Mouse (Mus musculus) hindbrain, embryonic 12.5 days (tissue): ENCODE results near the gene Ier3. TPM values are rescaled to one million over a fixed set of nuclear protein-coding genes. Genes with fewer than 3 reads are reported as not detected.

Source experiments
- ATAC-seq: fragments of 200-750 bp; cut with Nextera tagmentation; 2 replicates; pipeline ENCODE4 v1.8.0; 2017; ENCODE audit warnings: moderate TSS enrichment; ENCODE audit not compliant: low FRiP score
- H3K27ac ChIP-seq: fragments of 300-500 bp; sonication (generic); 2 replicates; pipeline ENCODE4 v1.5.1; 2016; ENCODE audit warnings: mild to moderate bottlenecking
- H3K27me3 ChIP-seq: fragments of 300-500 bp; sonication (generic); 2 replicates; pipeline ENCODE4 v1.6.1; 2016; ENCODE audit warnings: mild to moderate bottlenecking
- H3K36me3 ChIP-seq: fragments of 300-500 bp; sonication (generic); 2 replicates; pipeline ENCODE4 v1.6.1; 2016; ENCODE audit warnings: mild to moderate bottlenecking
- H3K4me1 ChIP-seq: fragments of 300-500 bp; sonication (generic); 2 replicates; pipeline ENCODE4 v1.6.1; 2016
- H3K4me2 ChIP-seq: fragments of 300-500 bp; sonication (generic); replicated peaks from 2 replicates; pipeline ENCODE4 v1.6.1; 2016; ENCODE audit warnings: mild to moderate bottlenecking
- H3K4me3 ChIP-seq: fragments of 300-500 bp; sonication (generic); 2 replicates; pipeline ENCODE4 v1.5.1; 2016; ENCODE audit warnings: mild to moderate bottlenecking
- H3K9ac ChIP-seq: fragments of 300-500 bp; sonication (generic); 2 replicates; pipeline ENCODE4 v1.6.1; 2016; ENCODE audit warnings: mild to moderate bottlenecking, moderate library complexity
- H3K9me3 ChIP-seq: fragments of 300-500 bp; sonication (generic); replicated peaks from 2 replicates; pipeline ENCODE4 v1.6.1; 2016; ENCODE audit warnings: mild to moderate bottlenecking
- WGBS: fragments of 180-500 bp; shearing (Covaris S2); methylation state at CpG from one replicate; pipeline ENCODE4 v1.1.7; 2016; 5-methylcytosine and 5-hydroxymethylcytosine counted together
- polyA plus RNA-seq: library from polyadenylated mRNA; unstranded; fragments of >200 nt; fragmentation: Nextera tagmentation; extraction: Ambion mirVana; gene quantifications from 2 replicates; pipeline ENCODE4 v1.2.1, GENCODE M21; 2016

Gene Ier3
- polyA plus RNA-seq, 1 experiment from 2014 or later: 5.8 TPM

DNA sequence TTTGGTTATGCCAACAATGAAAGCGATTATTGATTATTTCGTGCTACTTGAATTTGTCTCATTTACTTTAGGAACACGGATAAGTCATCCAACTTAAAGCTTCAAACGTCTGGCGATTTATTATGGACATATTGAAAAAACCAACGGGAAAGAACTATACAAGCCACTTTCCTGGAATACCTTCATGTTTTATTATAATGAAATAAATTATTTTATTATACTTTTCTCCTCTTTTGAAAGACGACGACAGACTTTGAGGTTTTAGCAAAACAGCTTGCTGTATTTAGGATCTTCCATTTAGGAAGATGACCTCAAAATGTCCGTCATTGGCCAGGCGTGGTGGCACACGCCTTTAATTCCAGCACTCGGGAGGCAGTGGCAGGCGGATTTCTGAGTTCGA lies 19.1 kb downstream of the Ier3 start:
- peak overlapping the region; percentile 73; the same call in 1 of the 2 replicates for H3K27ac ChIP-seq
- peak overlapping the region; percentile 58 for H3K4me3 ChIP-seq
- H3K9ac ChIP-seq: no peak overlapping the region
- H3K36me3 ChIP-seq: peaks cover 21% of the 10 kb centered on the region
- ATAC-seq: no peak
- H3K4me2 ChIP-seq: peak overlapping the region; percentile 73
- peaks cover 22% of the 10 kb centered on the region for H3K4me1 ChIP-seq
- H3K27me3 ChIP-seq: no peaks in the 10 kb centered on the region
- no peaks in the 10 kb centered on the region for H3K9me3 ChIP-seq
- WGBS: 57% methylated on average over 14 of the region's 14 CpGs

DNA sequence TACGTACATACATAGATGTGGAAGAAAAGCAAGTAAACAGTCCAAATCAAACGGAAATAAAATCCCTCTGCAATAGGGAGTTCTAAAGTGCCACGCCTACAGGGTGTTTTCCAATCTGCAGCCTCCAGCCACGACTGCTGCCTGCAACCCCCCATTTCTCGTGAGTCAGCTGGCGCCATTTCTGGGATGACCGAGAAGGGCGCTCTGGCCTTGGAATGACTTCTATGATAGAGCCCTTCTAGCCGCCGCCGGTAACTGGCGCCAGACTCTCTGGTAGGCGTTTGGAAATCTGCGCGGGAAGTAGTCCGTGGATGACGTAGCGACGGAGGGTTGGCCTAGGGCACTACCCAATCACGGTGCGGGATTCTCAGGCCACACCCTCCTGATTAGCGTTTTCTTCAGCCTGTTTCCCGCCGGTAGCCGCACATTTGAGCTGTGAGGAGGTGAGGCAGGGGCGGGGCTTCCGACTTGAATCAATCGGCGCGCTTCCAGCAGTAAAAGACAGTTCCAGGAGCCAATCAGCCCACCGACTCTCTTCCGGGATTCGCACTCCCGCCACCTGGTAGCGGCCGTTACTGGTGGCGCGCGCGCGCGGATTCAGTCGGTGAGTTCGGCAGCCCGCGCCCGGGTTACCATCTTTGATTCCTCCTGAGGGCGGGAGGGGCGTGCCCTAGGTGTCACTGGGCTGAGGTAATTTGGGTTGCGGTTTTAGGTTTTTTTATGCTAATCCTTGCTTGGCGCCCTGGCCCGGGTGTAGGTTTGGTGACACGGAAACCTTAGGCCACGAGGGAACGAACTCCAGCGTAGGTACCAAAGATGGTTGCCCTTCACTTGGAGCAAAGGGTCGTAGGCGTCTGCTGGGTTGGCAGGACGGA lies 19.8 kb downstream of the Ier3 start, which contains the start of gene Mdc1:
TSS of gene Mdc1 (plus strand) at position 440 of the 875 bp plus-strand sequence.
- ATAC-seq: peak; percentile 91
- H3K9me3 ChIP-seq: no peaks in the 10 kb centered on the region
- under 1% methylated on average over 59 of the region's 59 CpGs for WGBS

DNA sequence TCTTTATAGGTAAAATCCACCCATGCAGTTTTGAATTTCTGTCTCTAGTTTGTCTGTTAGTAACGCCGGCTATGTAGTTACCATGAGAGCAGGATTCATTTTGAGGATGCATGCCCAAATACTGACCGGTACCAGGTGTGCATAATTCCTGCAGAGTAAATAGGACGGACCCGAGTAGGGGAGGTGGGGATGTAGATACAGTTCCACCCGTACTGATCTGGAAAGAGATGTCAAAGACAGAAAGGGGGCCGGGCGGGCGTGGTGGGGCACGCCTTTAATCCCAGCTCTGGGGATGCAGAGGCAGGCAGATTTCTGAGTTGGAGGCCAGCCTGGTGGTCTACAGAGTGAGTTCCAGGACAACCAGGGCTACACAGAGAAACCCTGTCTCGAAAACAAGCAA lies 20.5 kb downstream of the Ier3 start:
- peak overlapping the region; percentile 73 for H3K4me2 ChIP-seq
- H3K27ac ChIP-seq: peak overlapping the region; percentile 71
- peaks cover 22% of the 10 kb centered on the region for H3K36me3 ChIP-seq
- H3K9ac ChIP-seq: peak overlapping the region; percentile 65
- peaks cover 16% of the 10 kb centered on the region for H3K4me1 ChIP-seq
- ATAC-seq: no peak
- H3K4me3 ChIP-seq: peak overlapping the region; percentile 58
- H3K9me3 ChIP-seq: no peaks in the 10 kb centered on the region
- no peaks in the 10 kb centered on the region for H3K27me3 ChIP-seq
- WGBS: 17% methylated on average over 11 of the region's 11 CpGs

More for the DNA sequence above, 19.8 kb downstream of the Ier3 start, which contains the start of gene Mdc1:
- Histone ChIP-seq H3K27ac (peak within 1 kb of the TSS; percentile 73), H3K9ac (peak within 1 kb of the TSS; percentile 65), H3K36me3 (peaks cover 21% of the 10 kb centered on the region), H3K4me2 (peak within 1 kb of the TSS; percentile 73), H3K27me3 (no peaks in the 10 kb centered on the region), H3K4me1 (peaks cover 16% of the 10 kb centered on the region), H3K4me3 (peak within 1 kb of the TSS; percentile 58)

DNA sequence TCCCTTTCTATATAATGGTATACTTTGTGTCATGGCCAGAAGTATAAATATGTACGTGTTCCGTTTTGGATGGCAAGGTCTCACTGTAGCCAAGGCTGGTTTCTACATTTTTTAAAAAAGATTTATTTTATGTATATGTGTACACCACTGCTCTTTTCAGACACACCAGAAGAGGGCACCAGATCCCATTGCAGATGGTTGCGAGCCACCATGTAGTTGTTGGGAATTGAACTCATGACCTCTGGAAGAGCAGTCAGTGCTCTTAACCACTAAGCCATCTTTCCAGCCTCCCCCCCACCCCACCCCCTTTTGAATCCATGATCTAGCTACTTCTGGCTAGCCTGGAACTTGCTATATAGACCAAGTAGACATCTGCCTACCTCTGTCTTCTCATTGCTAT lies 22.0 kb downstream of the Ier3 start:
- no peak overlapping the region for H3K4me2 ChIP-seq
- peaks cover 37% of the 10 kb centered on the region for H3K36me3 ChIP-seq
- no peak overlapping the region for H3K9ac ChIP-seq
- 98% methylated on average over 3 of the region's 3 CpGs for WGBS
- no peaks in the 10 kb centered on the region for H3K27me3 ChIP-seq
- no peaks in the 10 kb centered on the region for H3K9me3 ChIP-seq
- H3K27ac ChIP-seq: no peak overlapping the region
- no peak overlapping the region for H3K4me3 ChIP-seq
- H3K4me1 ChIP-seq: peaks cover 16% of the 10 kb centered on the region
- ATAC-seq: no peak

DNA sequence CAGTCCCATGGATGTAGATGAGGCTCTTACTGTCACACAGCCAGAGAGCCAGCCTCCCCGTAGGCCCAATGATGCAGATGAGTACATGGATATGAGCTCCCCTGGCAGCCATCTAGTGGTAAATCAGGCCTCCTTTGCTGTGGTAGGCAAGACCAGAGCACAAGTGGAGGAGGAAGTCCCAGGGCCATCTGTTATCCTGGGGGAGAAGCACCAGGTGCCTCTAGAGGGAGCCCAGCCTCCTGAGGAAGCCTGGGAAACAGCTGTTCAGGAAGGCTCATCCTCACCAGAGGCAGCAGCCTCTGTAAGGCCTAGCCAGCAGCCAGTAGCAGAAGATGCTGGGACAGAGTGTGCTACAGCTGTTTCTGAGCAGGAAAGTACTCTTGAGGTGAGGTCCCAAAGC lies 26.6 kb downstream of the Ier3 start:
- Histone ChIP-seq H3K4me1 (no peaks in the 10 kb centered on the region), H3K9ac (no peak overlapping the region), H3K36me3 (peaks cover 81% of the 10 kb centered on the region), H3K27me3 (no peaks in the 10 kb centered on the region), H3K9me3 (no peaks in the 10 kb centered on the region), H3K27ac (no peak overlapping the region), H3K4me3 (no peak overlapping the region), H3K4me2 (no peak overlapping the region)
- ATAC-seq: no peak
- 78% methylated on average over 1 of the region's 1 CpGs for WGBS

DNA sequence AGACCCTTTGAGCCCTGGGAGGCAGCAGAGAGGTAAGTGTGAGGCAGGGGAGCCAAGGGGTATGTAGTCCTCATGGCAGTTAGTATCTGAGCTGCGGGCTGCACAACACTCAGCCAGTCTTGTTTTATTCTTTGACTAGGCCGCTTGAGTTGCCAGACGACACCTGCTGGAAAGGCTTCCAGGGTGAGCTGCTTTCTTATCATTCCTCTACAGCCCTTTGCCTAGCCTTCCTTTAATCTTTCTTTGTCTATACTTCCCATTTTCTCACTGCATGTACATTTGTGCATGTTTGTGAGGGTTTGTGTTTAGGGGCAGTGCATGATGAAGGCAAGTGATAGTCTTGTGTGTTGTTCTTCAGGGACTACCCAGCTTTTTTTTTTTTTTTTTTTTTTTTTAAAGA lies 29.5 kb downstream of the Ier3 start:
- H3K9ac ChIP-seq: no peak overlapping the region; the same call in 1 of the 2 replicates
- WGBS: 89% methylated on average over 3 of the region's 3 CpGs
- H3K4me1 ChIP-seq: no peaks in the 10 kb centered on the region
- H3K9me3 ChIP-seq: no peaks in the 10 kb centered on the region
- H3K36me3 ChIP-seq: peaks cover 90% of the 10 kb centered on the region
- H3K4me2 ChIP-seq: no peak overlapping the region
- ATAC-seq: no peak
- H3K27ac ChIP-seq: no peak overlapping the region
- H3K27me3 ChIP-seq: no peaks in the 10 kb centered on the region
- no peak overlapping the region for H3K4me3 ChIP-seq

DNA sequence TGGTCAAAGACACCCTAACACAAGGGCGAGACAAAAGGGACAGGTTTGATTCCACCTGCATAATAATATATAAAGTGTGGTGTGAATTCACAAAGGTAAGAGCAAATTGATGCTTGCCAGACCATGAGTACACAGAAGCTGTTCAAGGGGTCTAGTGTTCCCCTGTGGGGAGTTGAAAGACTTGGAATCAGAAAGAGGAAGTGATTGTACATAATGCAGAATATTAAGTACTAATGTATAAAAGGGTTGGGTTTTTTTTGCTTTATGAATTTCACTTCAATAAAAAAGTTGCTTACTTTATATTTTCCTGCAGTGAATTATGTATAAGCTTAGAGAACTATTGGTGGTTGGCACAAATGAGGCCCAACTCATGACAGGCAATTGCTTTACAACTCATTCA lies 37.9 kb downstream of the Ier3 start:
- no peak for ATAC-seq
- no peaks in the 10 kb centered on the region for H3K27me3 ChIP-seq
- no peak overlapping the region for H3K4me2 ChIP-seq
- H3K9ac ChIP-seq: no peak overlapping the region
- H3K4me1 ChIP-seq: peaks cover 7% of the 10 kb centered on the region; the same call in 1 of the 2 replicates
- H3K27ac ChIP-seq: no peak overlapping the region
- H3K4me3 ChIP-seq: no peak overlapping the region
- H3K9me3 ChIP-seq: no peaks in the 10 kb centered on the region
- H3K36me3 ChIP-seq: peaks cover 26% of the 10 kb centered on the region
- 100% methylated on average over 1 of the region's 1 CpGs for WGBS

DNA sequence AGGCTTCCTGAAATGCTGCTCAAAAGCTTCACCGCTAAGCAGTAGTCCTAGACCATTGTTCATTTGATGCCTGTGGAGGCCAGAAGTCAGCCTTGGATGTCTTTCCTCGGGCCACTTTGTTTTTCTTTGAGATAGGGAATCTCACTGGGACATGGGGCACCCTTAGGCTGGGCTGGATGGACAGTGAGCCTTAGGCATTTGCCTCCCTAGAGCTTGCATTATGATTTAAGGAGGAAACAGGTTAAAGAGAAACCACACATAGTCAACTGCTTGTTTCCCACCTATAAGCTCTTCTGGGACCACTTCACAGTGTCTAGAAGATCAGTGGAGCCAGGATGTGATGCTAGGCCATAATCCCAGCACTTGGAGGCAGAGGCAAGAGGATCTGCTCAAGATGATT lies 38.4 kb downstream of the Ier3 start:
- H3K27me3 ChIP-seq: no peaks in the 10 kb centered on the region
- H3K27ac ChIP-seq: no peak overlapping the region
- H3K9ac ChIP-seq: no peak overlapping the region
- H3K36me3 ChIP-seq: peaks cover 21% of the 10 kb centered on the region
- no peak for ATAC-seq
- 68% methylated on average over 2 of the region's 2 CpGs for WGBS
- H3K4me3 ChIP-seq: no peak overlapping the region
- H3K4me1 ChIP-seq: peaks cover 11% of the 10 kb centered on the region
- H3K4me2 ChIP-seq: no peak overlapping the region; the same call in 1 of the 2 replicates
- no peaks in the 10 kb centered on the region for H3K9me3 ChIP-seq

DNA sequence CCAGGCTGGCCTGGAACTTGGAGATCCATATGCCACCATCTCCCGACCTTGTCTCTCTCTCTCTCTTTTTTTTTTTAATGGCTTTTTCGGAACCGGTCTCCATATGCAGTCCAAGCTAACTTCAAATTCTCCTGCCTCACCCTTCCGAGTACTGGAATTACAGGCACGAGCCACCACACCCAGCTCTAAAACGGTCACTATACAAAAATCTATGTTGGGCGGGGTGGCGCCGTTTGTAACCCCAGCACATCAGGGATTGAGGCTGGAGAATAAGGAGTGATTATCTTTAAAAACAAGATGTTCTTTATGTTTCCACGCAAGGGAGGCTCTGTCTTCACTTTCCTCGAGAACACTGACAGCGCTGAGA lies 39.3 kb downstream of the Ier3 start:
- H3K27ac ChIP-seq: peak overlapping the region; percentile 94
- peak overlapping the region; percentile 55 for H3K4me2 ChIP-seq
- no peaks in the 10 kb centered on the region for H3K9me3 ChIP-seq
- H3K27me3 ChIP-seq: no peaks in the 10 kb centered on the region
- WGBS: 4% methylated on average over 12 of the region's 12 CpGs
- no peak for ATAC-seq
- H3K36me3 ChIP-seq: peaks cover 17% of the 10 kb centered on the region
- H3K9ac ChIP-seq: peak overlapping the region; percentile 65
- H3K4me1 ChIP-seq: peaks cover 15% of the 10 kb centered on the region
- H3K4me3 ChIP-seq: peak overlapping the region; percentile 65

DNA sequence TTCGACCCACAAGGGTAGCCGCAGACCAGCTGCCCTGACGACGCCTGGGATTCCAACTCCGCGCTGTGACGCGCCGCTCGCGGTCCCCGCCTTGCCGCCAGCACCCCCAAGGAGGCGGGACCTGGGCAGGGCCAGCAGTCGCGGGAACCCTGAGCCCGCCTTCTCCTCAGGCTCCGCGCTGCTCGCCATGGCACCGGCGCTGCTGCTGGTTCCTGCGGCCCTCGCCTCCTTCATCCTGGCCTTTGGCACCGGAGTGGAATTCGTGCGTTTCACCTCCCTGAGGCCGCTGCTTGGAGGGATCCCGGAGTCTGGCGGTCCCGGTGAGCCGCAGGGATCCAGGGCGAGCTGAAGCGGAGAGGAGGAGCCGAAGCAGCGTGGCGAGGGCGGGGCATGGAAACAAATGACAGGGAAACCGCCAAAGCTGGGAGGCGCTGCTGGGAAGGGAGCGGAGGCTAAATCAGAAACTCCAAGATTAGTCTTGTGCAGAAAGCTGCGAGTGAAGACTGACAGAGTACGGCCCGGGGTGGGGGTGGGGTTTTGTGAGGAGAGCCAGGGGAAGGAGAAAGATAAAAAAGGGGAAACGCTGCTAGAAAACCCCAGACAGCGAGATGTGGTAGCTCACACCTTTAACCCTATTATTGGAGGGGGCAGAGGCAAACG lies 39.8 kb downstream of the Ier3 start, which contains the start of gene Nrm:
TSS of gene Nrm (plus strand) at position 121 of the 660 bp plus-strand sequence.
- Histone ChIP-seq H3K4me3 (peak within 1 kb of the TSS; percentile 65), H3K27ac (peak within 1 kb of the TSS; percentile 94), H3K9ac (peak within 1 kb of the TSS; percentile 65), H3K27me3 (no peaks in the 10 kb centered on the region), H3K4me2 (peak within 1 kb of the TSS; percentile 55), H3K4me1 (peaks cover 15% of the 10 kb centered on the region), H3K9me3 (no peaks in the 10 kb centered on the region), H3K36me3 (peaks cover 16% of the 10 kb centered on the region)
- ATAC-seq: peak; percentile 90
- WGBS: under 1% methylated on average over 47 of the region's 47 CpGs

DNA sequence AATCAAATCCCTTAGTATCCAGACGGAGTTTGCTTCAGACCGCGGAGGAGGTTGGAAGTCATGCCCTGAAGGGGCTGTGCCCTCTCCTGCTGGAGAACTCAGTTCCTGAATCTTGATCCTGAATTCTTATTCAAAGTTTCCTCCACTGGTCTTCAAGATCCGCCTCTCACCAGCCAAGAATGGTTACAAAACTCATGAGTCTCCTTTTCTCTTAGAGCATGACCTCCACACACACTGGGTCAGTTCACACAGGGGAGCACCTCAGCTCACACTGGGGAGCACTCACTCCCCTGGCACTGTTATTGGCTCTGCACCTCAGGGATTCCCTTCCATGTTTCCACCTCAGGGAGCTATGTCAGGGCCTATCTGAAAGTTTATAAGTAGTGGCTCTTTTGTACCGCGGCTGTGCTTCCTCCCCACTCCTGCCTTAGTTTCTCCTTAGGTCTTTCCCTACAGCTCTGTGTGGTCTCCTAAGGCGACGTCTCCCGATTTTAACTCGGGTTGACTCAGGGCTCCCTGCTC lies 43.4 kb downstream of the Ier3 start:
- H3K9ac ChIP-seq: peak overlapping the region; percentile 85
- peaks cover 44% of the 10 kb centered on the region for H3K4me1 ChIP-seq
- 17% methylated on average over 10 of the region's 10 CpGs for WGBS
- H3K4me2 ChIP-seq: peak overlapping the region; percentile 99
- no peaks in the 10 kb centered on the region for H3K27me3 ChIP-seq
- H3K27ac ChIP-seq: peak overlapping the region; percentile 94
- no peaks in the 10 kb centered on the region for H3K9me3 ChIP-seq
- no peaks in the 10 kb centered on the region for H3K36me3 ChIP-seq
- peak overlapping the region; percentile 75 for H3K4me3 ChIP-seq
- ATAC-seq: no peak
